Mouse (Mus musculus) intestine, embryonic 14.5 days (tissue): ENCODE data around the gene Pik3r5. TPM values are rescaled to one million over a fixed set of nuclear protein-coding genes. Genes with fewer than 3 reads are reported as not detected.

Experiments
- ATAC-seq: fragments of 200-750 bp; cut with Nextera tagmentation; replicated peaks from 2 replicates; pipeline ENCODE4 v1.8.0; 2017; ENCODE audit warnings: low read depth, moderate number of reproducible peaks, moderate TSS enrichment, moderate library complexity; ENCODE audit not compliant: low FRiP score, low TSS enrichment
- DNase-seq: peaks from one replicate; pipeline ENCODE4 v3.0.0-alpha.2; 2018; ENCODE audit warnings: low spot score
- H3K27ac ChIP-seq: fragments of 300-500 bp; sonication (generic); 2 replicates; pipeline ENCODE4 v1.5.1; 2014; ENCODE audit warnings: low read depth, mild to moderate bottlenecking, control low read depth
- H3K27me3 ChIP-seq: fragments of 300-500 bp; sonication (generic); replicated peaks from 2 replicates; pipeline ENCODE4 v1.6.1; 2014; ENCODE audit warnings: low read length, control low read depth; ENCODE audit not compliant: control insufficient read depth, insufficient read depth
- H3K36me3 ChIP-seq: fragments of 300-500 bp; sonication (generic); 2 replicates; pipeline ENCODE4 v1.6.1; 2014; ENCODE audit warnings: low read length, control low read depth; ENCODE audit not compliant: control insufficient read depth, insufficient read depth
- H3K4me1 ChIP-seq: fragments of 300-500 bp; sonication (generic); replicated peaks from 2 replicates; pipeline ENCODE4 v1.6.1; 2014; ENCODE audit warnings: low read length, control low read depth, mixed read lengths; ENCODE audit not compliant: control insufficient read depth, insufficient read depth
- H3K4me2 ChIP-seq: fragments of 300-500 bp; sonication (generic); 2 replicates; pipeline ENCODE4 v1.6.1; 2014; ENCODE audit warnings: low read length
- H3K4me3 ChIP-seq: fragments of 300-500 bp; sonication (generic); 2 replicates; pipeline ENCODE4 v1.5.1; 2014; ENCODE audit warnings: low read depth, low read length, control low read depth, mixed read lengths
- H3K9ac ChIP-seq: fragments of 300-500 bp; sonication (generic); 2 replicates; pipeline ENCODE4 v1.6.1; 2014; ENCODE audit warnings: mild to moderate bottlenecking, low read length
- H3K9me3 ChIP-seq: fragments of 300-500 bp; sonication (generic); 2 replicates; pipeline ENCODE4 v1.6.1; 2016; ENCODE audit warnings: low read length, control low read depth; ENCODE audit not compliant: control insufficient read depth
- WGBS: fragments of 180-500 bp; shearing (Covaris S2); extraction: QIAGEN DNeasy Blood & Tissue Kit; methylation state at CpG from one replicate; pipeline ENCODE4 v1.1.7; 2014; 5-methylcytosine and 5-hydroxymethylcytosine counted together
- polyA plus RNA-seq: library from polyadenylated mRNA; unstranded; fragments of >200 nt; fragmentation: Nextera tagmentation; extraction: Ambion mirVana; gene quantifications from 2 replicates; pipeline ENCODE4 v1.2.1, GENCODE M21; 2014

The Pik3r5 gene
- polyA plus RNA-seq, 1 experiment from 2014 or later, result 0.61 TPM

DNA sequence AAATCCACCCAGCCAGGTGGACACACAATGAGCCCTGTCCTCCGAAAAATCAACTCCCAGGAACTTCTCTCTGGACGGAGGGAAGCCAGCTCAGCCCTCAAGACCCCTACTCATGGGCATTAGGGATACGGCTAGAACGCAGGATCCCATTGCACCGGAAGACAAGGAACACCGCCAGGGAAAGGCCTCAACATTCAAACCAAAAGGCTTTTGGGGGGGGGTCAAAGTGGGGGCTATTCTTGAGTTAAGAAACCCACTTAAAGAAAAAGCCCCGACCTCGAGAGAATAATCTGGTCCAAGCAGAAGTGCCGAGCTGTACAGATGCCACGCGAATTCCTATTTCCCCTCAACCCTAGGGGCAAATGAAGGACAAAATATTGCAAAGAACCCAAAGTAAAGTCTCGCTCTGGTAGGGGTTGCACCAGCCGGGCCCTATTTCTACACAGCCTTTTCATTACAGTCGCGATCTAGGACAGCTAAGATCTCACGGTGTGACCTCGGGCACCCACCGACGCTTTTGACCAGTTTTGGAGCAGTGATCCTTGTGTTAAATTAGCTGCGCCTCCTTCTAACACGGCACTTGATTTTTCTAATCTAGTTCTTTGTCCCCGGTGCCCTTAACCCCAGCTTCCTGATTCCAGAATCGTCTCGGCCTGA lies 32.9 kb upstream of the Pik3r5 start:
- Histone ChIP-seq H3K4me2 (peak overlapping the region; percentile 98), H3K9me3 (no peaks in the 10 kb centered on the region), H3K4me1 (no peaks in the 10 kb centered on the region), H3K4me3 (peak overlapping the region; percentile 48), H3K27me3 (peaks cover 50% of the 10 kb centered on the region), H3K36me3 (no peaks in the 10 kb centered on the region), H3K9ac (no peak overlapping the region; the same call in 1 of the 2 replicates), H3K27ac (no peak overlapping the region)
- DNase-seq, result no peak
- ATAC-seq, result no peak
- 26% methylated on average over 24 of the region's 24 CpGs for WGBS

DNA sequence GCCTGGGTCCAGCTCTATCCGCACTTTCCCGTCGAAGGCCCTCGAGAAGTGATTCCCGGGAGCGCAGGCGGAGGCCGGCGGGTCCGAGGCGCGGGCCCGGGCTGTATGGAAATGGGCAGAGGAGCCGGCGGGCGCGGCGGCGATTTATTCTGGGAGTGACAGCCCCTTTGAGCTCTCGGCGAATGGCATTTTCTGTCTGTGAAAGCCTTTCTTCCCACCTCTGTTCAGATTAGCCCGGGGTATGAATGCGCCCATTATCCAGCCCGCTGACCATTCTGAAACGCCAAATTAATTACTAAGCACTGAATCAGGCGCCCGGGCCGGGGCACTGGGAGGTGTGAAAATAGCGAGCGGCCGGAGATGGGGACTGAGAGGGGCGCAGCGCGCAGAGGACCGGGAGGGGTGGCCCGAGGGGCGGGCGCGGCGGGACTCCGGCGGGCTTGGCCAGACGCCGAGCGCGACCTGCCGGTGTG lies 32.3 kb upstream of the Pik3r5 start:
- Histone ChIP-seq H3K27me3 (peaks cover 47% of the 10 kb centered on the region), H3K9me3 (no peaks in the 10 kb centered on the region), H3K4me1 (no peaks in the 10 kb centered on the region), H3K4me2 (peak overlapping the region; percentile 98), H3K27ac (no peak overlapping the region), H3K36me3 (no peaks in the 10 kb centered on the region), H3K9ac (peak overlapping the region; percentile 48), H3K4me3 (peak overlapping the region; percentile 48)
- ATAC-seq (no peak; the same call in 1 of the 2 replicates), DNase-seq (peak; percentile 77)
- 1% methylated on average over 47 of the region's 47 CpGs for WGBS

DNA sequence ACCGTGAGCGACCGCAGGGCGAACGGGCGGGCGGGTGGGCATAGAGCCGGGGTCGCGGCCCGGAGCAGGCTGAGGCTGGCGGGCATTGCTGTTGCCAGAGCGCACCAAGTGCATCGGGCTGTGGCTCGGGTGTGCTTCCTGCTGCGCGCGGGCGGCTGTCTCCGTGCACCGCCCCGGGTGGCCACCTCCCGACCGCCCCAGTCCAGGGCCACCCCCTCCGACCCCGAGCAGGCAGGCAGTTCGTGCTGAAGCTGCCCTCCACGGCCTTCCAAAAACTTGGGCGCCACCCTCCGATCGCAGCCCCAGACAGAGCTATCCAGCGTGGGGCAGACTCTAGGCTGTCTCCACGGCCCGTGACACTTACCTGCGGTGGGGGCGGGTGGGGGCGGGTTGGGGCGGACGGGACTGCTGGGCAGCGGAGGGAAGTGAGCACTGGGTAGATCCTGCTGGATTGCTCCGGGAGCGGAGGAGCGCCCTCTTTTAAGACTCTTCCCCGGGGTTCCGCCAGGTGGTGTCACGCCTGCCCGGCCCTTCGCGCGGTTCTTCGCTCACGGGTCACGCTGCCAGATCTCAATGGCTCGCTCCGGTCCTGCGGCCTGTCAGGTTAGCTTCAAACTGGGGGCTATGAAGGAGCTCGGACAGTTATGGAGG lies 31.8 kb upstream of the Pik3r5 start:
- DNase-seq (peak; percentile 82), ATAC-seq (peak; percentile 80)
- Histone ChIP-seq H3K36me3 (no peaks in the 10 kb centered on the region), H3K4me1 (no peaks in the 10 kb centered on the region), H3K4me3 (peak overlapping the region; percentile 48), H3K9ac (peak overlapping the region; percentile 48), H3K9me3 (no peaks in the 10 kb centered on the region), H3K4me2 (peak overlapping the region; percentile 98), H3K27ac (no peak overlapping the region), H3K27me3 (peaks cover 42% of the 10 kb centered on the region)
- WGBS, result under 1% methylated on average over 57 of the region's 57 CpGs

DNA sequence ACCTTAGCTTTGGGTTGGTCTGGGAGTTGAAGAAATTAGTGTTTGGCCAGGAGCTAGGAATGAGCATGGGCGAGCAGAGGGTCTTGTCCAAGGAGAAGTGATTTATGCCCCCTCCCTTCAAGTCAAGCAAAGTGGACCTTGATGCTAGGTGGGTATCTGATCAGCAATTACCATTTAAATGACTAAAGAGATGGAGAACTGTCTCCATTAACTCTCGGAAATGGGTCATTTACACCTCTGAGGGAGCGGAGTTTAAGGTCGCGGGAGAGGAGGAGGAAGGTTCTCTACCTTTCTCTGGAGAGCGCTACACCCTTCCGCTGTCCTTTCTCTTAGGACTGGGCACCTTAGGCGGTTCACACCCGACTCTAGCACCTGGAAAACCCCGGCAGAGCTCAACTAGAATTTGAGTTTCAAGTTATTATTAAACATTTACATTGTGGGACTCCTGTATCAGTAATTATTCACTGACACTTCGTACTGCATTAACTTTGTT lies 31.1 kb upstream of the Pik3r5 start, which contains the start of gene Ntn1:
Gene Ntn1 (minus strand): TSS at position 97 of the 493 bp plus-strand sequence.
- peak within 1 kb of the TSS; percentile 48 for H3K4me3 ChIP-seq
- DNase-seq, result no peak
- H3K4me2 ChIP-seq, result peak within 1 kb of the TSS; percentile 98
- WGBS, result 13% methylated on average over 11 of the region's 11 CpGs
- no peaks in the 10 kb centered on the region for H3K4me1 ChIP-seq
- H3K27ac ChIP-seq, result no peak within 1 kb of the TSS
- no peak for ATAC-seq
- H3K36me3 ChIP-seq, result no peaks in the 10 kb centered on the region
- H3K9ac ChIP-seq, result peak within 1 kb of the TSS; percentile 48
- H3K27me3 ChIP-seq, result peaks cover 41% of the 10 kb centered on the region
- no peaks in the 10 kb centered on the region for H3K9me3 ChIP-seq

DNA sequence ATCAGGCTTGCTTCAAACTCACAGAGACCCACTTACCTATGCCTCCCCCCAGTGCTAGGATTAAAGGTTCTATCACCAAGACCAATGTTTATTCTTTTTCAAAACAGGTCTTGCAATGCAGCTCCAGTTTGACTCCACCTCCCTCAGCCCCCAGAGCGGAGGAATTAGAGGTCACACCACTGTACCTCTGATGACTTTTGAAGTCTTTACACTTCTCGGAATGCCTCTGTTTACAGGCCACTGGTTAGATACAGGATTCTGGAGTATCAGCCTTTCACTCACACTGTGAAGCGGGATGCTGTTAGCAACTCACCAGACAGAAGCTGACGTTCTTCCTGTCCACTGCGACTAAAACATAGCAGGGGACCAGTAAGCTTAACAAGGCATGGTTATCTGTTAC lies 30.5 kb upstream of the Pik3r5 start:
- Histone ChIP-seq H3K9ac (no peak overlapping the region), H3K4me1 (no peaks in the 10 kb centered on the region), H3K27ac (no peak overlapping the region), H3K36me3 (no peaks in the 10 kb centered on the region), H3K4me3 (no peak overlapping the region), H3K27me3 (peaks cover 41% of the 10 kb centered on the region), H3K9me3 (no peaks in the 10 kb centered on the region), H3K4me2 (no peak overlapping the region)
- ATAC-seq (no peak), DNase-seq (peak; percentile 55)
- 30% methylated on average over 5 of the region's 5 CpGs for WGBS

DNA sequence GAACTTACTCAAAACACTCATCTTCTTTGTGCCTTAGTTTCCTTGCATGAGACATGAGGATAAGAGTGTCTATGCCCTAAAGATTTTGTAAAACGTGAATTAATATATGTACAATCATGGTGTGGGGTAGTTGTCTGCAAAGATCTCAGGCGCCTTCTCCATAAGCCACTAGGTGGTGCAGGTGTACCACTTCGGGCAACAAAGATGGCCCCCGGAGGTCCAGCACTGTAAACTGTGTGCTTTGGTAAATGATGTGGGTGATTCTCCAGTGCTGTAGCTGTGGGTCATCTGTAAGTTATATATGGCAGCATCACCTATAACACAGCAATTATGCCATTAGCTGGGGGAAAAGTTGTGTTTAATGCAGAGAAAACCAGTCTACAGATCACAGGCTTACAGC lies 27.7 kb upstream of the Pik3r5 start:
- Histone ChIP-seq H3K36me3 (no peaks in the 10 kb centered on the region), H3K9ac (no peak overlapping the region), H3K27me3 (peaks cover 26% of the 10 kb centered on the region), H3K4me1 (no peaks in the 10 kb centered on the region), H3K27ac (no peak overlapping the region), H3K4me3 (no peak overlapping the region), H3K9me3 (no peaks in the 10 kb centered on the region), H3K4me2 (no peak overlapping the region)
- WGBS, result 64% methylated on average over 4 of the region's 4 CpGs
- ATAC-seq (no peak), DNase-seq (no peak)

DNA sequence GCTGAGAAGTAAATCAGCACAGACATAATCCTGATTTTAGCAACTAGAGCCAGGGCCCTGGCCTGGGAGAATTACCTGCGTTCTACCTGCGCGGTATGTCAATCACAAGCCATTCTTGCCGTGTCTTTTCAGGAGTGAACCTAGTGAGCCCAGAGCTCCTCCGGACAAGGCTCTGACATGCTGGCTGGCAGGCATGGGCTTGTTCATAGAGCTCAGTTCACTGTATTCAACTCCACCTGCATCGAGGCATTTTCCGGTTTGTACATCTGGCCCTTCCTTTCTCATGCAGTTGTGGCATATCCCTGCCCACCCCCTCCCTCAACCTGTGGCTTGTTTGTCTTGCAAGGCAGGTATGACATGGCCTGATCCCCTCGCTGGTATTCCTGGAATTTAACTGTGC lies 26.3 kb upstream of the Pik3r5 start:
- no peak overlapping the region for H3K9ac ChIP-seq
- DNase-seq (no peak), ATAC-seq (no peak)
- no peaks in the 10 kb centered on the region for H3K4me1 ChIP-seq
- peaks cover 12% of the 10 kb centered on the region for H3K27me3 ChIP-seq
- no peak overlapping the region for H3K4me3 ChIP-seq
- H3K27ac ChIP-seq, result no peak overlapping the region
- no peaks in the 10 kb centered on the region for H3K36me3 ChIP-seq
- WGBS, result 84% methylated on average over 8 of the region's 8 CpGs
- no peak overlapping the region for H3K4me2 ChIP-seq
- H3K9me3 ChIP-seq, result no peaks in the 10 kb centered on the region

DNA sequence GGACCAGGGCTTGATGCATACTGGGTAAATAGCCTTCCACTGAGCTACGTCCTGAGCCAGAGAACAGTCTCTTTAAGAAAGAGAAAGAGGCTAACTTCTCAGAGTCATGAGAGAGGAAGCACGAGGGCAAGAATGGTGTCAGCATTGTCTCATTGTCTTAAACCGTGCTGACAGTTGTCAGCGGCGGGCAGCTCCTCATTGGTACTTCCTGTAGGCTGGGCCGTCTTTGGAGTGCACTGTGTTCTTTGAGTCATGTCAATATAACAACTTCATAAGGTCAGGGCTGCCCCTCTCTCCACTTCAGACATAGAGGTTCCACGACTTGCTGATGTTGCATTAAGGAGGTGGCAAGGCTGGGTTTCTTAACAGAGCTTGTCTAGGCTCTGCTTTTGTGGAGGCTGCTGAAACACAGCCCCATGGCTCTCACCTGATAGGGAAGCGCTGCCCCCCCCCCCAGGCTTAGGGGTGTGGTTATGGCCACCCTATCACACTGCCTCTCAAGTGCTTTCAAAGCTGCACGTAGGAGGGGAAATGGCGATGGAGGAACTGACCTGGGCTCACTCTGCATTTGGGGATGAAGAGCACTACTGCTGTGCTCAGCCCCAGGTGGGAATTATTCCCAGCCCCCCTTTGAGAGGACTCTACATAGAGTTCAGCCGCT lies 24.5 kb upstream of the Pik3r5 start:
- Histone ChIP-seq H3K27me3 (no peaks in the 10 kb centered on the region), H3K4me3 (no peak overlapping the region), H3K27ac (no peak overlapping the region), H3K4me2 (no peak overlapping the region), H3K36me3 (no peaks in the 10 kb centered on the region), H3K9me3 (no peaks in the 10 kb centered on the region), H3K4me1 (no peaks in the 10 kb centered on the region), H3K9ac (no peak overlapping the region)
- ATAC-seq (no peak), DNase-seq (no peak)
- 68% methylated on average over 11 of the region's 11 CpGs for WGBS
